In genomic region chr9:56850128-56850904, GRCm38 (mm10) we compare ENCODE assay signal across 17 mouse cellular contexts. TPM values are rescaled to one million over a fixed set of nuclear protein-coding genes. Genes with fewer than 3 reads are reported as not detected.
DNase-seq lines count a peak whose midpoint lies in the region; ATAC-seq and TF ChIP-seq lines count a peak whose summit lies in the region.
"Had no signal": no experiment of that assay in that cellular context is flagged by ENCODE, and none has a peak within 500 bp of the region (broad histone marks: within the 10 kb centered on the region; RNA-seq: fewer than 3 reads in every experiment).

No protein-coding gene starts in this region.

- no peaks in the 10 kb centered on the region for H3K27me3 ChIP-seq in kidney, embryonic 16.5 days (ENCODE audit: insufficient read depth, low read length)
- no peaks in the 10 kb centered on the region for H3K27me3 ChIP-seq in lung, postnatal 0 days (replicated peaks; ENCODE audit: insufficient read depth, low read length)
- H3K27me3 ChIP-seq: embryonic facial prominence, embryonic 12.5 days; forebrain, embryonic 13.5 days; midbrain, embryonic 12.5 days; neural tube, embryonic 12.5 days had no signal

- H3K36me3 ChIP-seq in kidney, embryonic 16.5 days (ENCODE audit: insufficient read depth, low read length) = no peaks in the 10 kb centered on the region
- no peaks in the 10 kb centered on the region for H3K36me3 ChIP-seq in lung, postnatal 0 days (ENCODE audit: insufficient read depth, low read length)
- H3K36me3 ChIP-seq: embryonic facial prominence, embryonic 12.5 days; liver, embryonic 13.5 days; midbrain, embryonic 12.5 days; neural tube, embryonic 12.5 days had no signal

- H3K9me3 ChIP-seq in kidney, embryonic 16.5 days (ENCODE audit: low read length) = no peaks in the 10 kb centered on the region
- no peaks in the 10 kb centered on the region for H3K9me3 ChIP-seq in lung, postnatal 0 days (ENCODE audit: low read length)
- H3K9me3 ChIP-seq: embryonic facial prominence, embryonic 12.5 days; forebrain, embryonic 13.5 days; liver, embryonic 13.5 days; midbrain, embryonic 12.5 days; neural tube, embryonic 12.5 days had no signal

- H3K9ac ChIP-seq in kidney, embryonic 16.5 days (replicated peaks; ENCODE audit: low read length) = no peak overlapping the region
- no peak overlapping the region for H3K9ac ChIP-seq in lung, postnatal 0 days (replicated peaks; ENCODE audit: low read depth)
- H3K9ac ChIP-seq: embryonic facial prominence, embryonic 12.5 days; forebrain, embryonic 13.5 days; hindbrain, embryonic 14.5 days; liver, embryonic 13.5 days; midbrain, embryonic 12.5 days; neural tube, embryonic 12.5 days had no signal

- peaks cover 7% of the 10 kb centered on the region; the same call in 1 of the 2 replicates for H3K4me1 ChIP-seq in kidney, embryonic 16.5 days (ENCODE audit: insufficient read depth, low read length)
- peaks cover 3% of the 10 kb centered on the region; the same call in 1 of the 2 replicates for H3K4me1 ChIP-seq in lung, postnatal 0 days (ENCODE audit: insufficient read depth, low read depth, low read length)

- WGBS in kidney, embryonic 16.5 days = 68% methylated on average over 14 of the region's 14 CpGs
- WGBS in lung, postnatal 0 days = 53% methylated on average over 14 of the region's 14 CpGs

- DNase-seq in adrenal gland, adult 8-10 months = peak; percentile 68
- DNase-seq in adrenal gland, postnatal 4 days (ENCODE audit: low spot score in 2 of 2) = no peak
- peak; percentile 59 for DNase-seq in kidney, postnatal 10 days
- peak; percentile 75 for DNase-seq in Muller cell, postnatal 12 days (ENCODE audit: inconsistent ontology term)
- DNase-seq in lung, postnatal 0 days (ENCODE audit: low spot score) = peak; percentile 58
- DNase-seq in spleen, postnatal 4 days (ENCODE audit: low spot score in 2 of 2) = no peak
- DNase-seq: cerebellum, adult 9-11 months; liver, embryonic 13.5 days had no signal

- no peak for TF ChIP-seq CTCF in lung, postnatal 0 days (IDR thresholded peaks at IDR 0.05)

- H3K4me2 ChIP-seq in kidney, embryonic 16.5 days (replicated peaks; ENCODE audit: low read depth, low read length) = no peak overlapping the region
- no peak overlapping the region for H3K4me2 ChIP-seq in lung, postnatal 0 days (replicated peaks; ENCODE audit: low read depth, low read length)
- H3K4me2 ChIP-seq: embryonic facial prominence, embryonic 12.5 days; forebrain, embryonic 13.5 days; hindbrain, embryonic 14.5 days; liver, embryonic 13.5 days; midbrain, embryonic 12.5 days; neural tube, embryonic 12.5 days had no signal

- ATAC-seq in kidney, embryonic 16.5 days (ENCODE audit: low FRiP score, low TSS enrichment) = no peak
- peak; percentile 51 for ATAC-seq in lung, postnatal 0 days
- ATAC-seq in cerebellum, adult (ENCODE audit: insufficient number of reproducible peaks, low FRiP score, low TSS enrichment) = no peak
- ATAC-seq: forebrain, embryonic 13.5 days had no signal

- no peak overlapping the region for H3K4me3 ChIP-seq in kidney, embryonic 16.5 days (ENCODE audit: low read length)
- no peak overlapping the region for H3K4me3 ChIP-seq in lung, postnatal 0 days (ENCODE audit: low read depth, low read length)
- H3K4me3 ChIP-seq: embryonic facial prominence, embryonic 12.5 days; forebrain, embryonic 13.5 days; left cerebral cortex, adult 2 months; liver, embryonic 13.5 days; midbrain, embryonic 12.5 days; neural tube, embryonic 12.5 days had no signal

- H3K27ac ChIP-seq in kidney, embryonic 16.5 days (ENCODE audit: low read length) = no peak overlapping the region
- H3K27ac ChIP-seq in lung, postnatal 0 days (ENCODE audit: low read length) = no peak overlapping the region
- H3K27ac ChIP-seq: embryonic facial prominence, embryonic 12.5 days; forebrain, embryonic 13.5 days; hindbrain, embryonic 14.5 days; left cerebral cortex, adult 2 months; liver, embryonic 13.5 days; midbrain, embryonic 12.5 days; neural tube, embryonic 12.5 days had no signal

- TF ChIP-seq EP300 in lung, postnatal 0 days (IDR thresholded peaks at IDR 0.05) = no peak

RNA-seq across cellular contexts. Expression of gene Odf3l1, which starts 14.2 kb away (rescaled TPM):
- total RNA-seq in adrenal gland, adult 8-10 months (2022) = 1 to 10 TPM in 1 of 4 experiments, under 1 TPM in 2, not detected in 1; 0.29 to 1.5 (median 0.40) TPM
- 1 to 10 TPM in 1 of 2 experiments, under 1 TPM in 1; 0.73 to 1.4 TPM for total RNA-seq in adrenal gland, postnatal 4 days (2021)
- polyA plus RNA-seq in kidney, embryonic 16.5 days (2015; fragmentation: Nextera tagmentation; extraction: Ambion mirVana) = 0.26 and 0.32 TPM in 2 replicates
- 0.30 TPM in 1 of 2 replicates, not detected in the other for polyA plus RNA-seq in lung, postnatal 0 days (2015; fragmentation: Nextera tagmentation; extraction: Ambion mirVana)
- total RNA-seq: heart, adult 8-10 months; left cerebral cortex, adult 2 months had no signal
- polyA plus RNA-seq: forebrain, embryonic 13.5 days; hindbrain, embryonic 14.5 days; liver, embryonic 13.5 days; midbrain, embryonic 12.5 days; neural tube, embryonic 12.5 days had no signal

RNA-seq across cellular contexts. Expression of gene Cspg4, which starts 14.5 kb away (rescaled TPM):
- 10 to 100 TPM in 1 of 4 experiments, 1 to 10 TPM in 3; 6.4 to 15.0 (median 8.1) TPM for total RNA-seq in adrenal gland, adult 8-10 months (2022)
- total RNA-seq in adrenal gland, postnatal 4 days (2021) = 10 to 100 TPM; 12.4 to 16.5 TPM
- 30.5 and 32.6 TPM in 2 replicates for polyA plus RNA-seq in kidney, embryonic 16.5 days (2015; fragmentation: Nextera tagmentation; extraction: Ambion mirVana)
- 9.1 and 10.4 TPM in 2 replicates for polyA plus RNA-seq in lung, postnatal 0 days (2015; fragmentation: Nextera tagmentation; extraction: Ambion mirVana)

RNA-seq across cellular contexts. Expression of gene Lingo1, which starts 54.0 kb away (rescaled TPM):
- total RNA-seq in adrenal gland, adult 8-10 months (2022) = 1 to 10 TPM; 1.2 to 2.3 (median 1.8) TPM
- total RNA-seq in adrenal gland, postnatal 4 days (2021) = 1 to 10 TPM; 6.1 to 8.5 TPM
- 3.2 and 4.4 TPM in 2 replicates for polyA plus RNA-seq in kidney, embryonic 16.5 days (2015; fragmentation: Nextera tagmentation; extraction: Ambion mirVana)
- polyA plus RNA-seq in lung, postnatal 0 days (2015; fragmentation: Nextera tagmentation; extraction: Ambion mirVana) = 1.3 TPM in 2 replicates

Comparison
In these comparisons a context has a peak if more than half of its experiments do, and no peak if none do; other contexts are left out.
1. DNase-seq: peak in adrenal gland, adult 8-10 months (single experiment), kidney, postnatal 10 days (single experiment), Muller cell, postnatal 12 days (single experiment) and lung, postnatal 0 days (single experiment); none in adrenal gland, postnatal 4 days (0 of 2) and spleen, postnatal 4 days (0 of 2).